Mouse (Mus musculus) liver, embryonic 13.5 days (tissue): ENCODE data around the gene Apbb1. TPM values are rescaled to one million over a fixed set of nuclear protein-coding genes. Genes with fewer than 3 reads are reported as not detected.

ENCODE experiments used
- ATAC-seq: fragments of 200-750 bp; cut with Nextera tagmentation; 2 replicates; pipeline ENCODE4 v1.8.0; 2017; ENCODE audit warnings: low read depth, mild to moderate bottlenecking, moderate number of reproducible peaks, moderate library complexity
- DNase-seq: peaks from one replicate; pipeline ENCODE4 v3.0.0; 2022
- H3K27ac ChIP-seq: fragments of 300-500 bp; sonication (generic); 2 replicates; pipeline ENCODE4 v1.5.1; 2015; ENCODE audit warnings: moderate library complexity, mild to moderate bottlenecking, inconsistent platforms
- H3K27me3 ChIP-seq: fragments of 300-500 bp; sonication (generic); 2 replicates; pipeline ENCODE4 v1.6.1; 2015; ENCODE audit warnings: mild to moderate bottlenecking, inconsistent platforms
- H3K36me3 ChIP-seq: fragments of 300-500 bp; sonication (generic); 2 replicates; pipeline ENCODE4 v1.6.1; 2015; ENCODE audit warnings: mild to moderate bottlenecking, inconsistent platforms
- H3K4me1 ChIP-seq: fragments of 300-500 bp; sonication (generic); replicated peaks from 2 replicates; pipeline ENCODE4 v1.6.1; 2015; ENCODE audit warnings: inconsistent platforms
- H3K4me2 ChIP-seq: fragments of 300-500 bp; sonication (generic); 2 replicates; pipeline ENCODE4 v1.6.1; 2015; ENCODE audit warnings: inconsistent platforms, mild to moderate bottlenecking, moderate library complexity
- H3K4me3 ChIP-seq: fragments of 300-500 bp; sonication (generic); replicated peaks from 2 replicates; pipeline ENCODE4 v1.5.1; 2015; ENCODE audit warnings: mild to moderate bottlenecking, inconsistent platforms
- H3K9ac ChIP-seq: fragments of 300-500 bp; sonication (generic); 2 replicates; pipeline ENCODE4 v1.6.1; 2015; ENCODE audit warnings: mild to moderate bottlenecking, inconsistent platforms
- H3K9me3 ChIP-seq: fragments of 300-500 bp; sonication (generic); replicated peaks from 2 replicates; pipeline ENCODE4 v1.6.1; 2016; ENCODE audit warnings: inconsistent platforms
- WGBS: fragments of 180-500 bp; shearing (Covaris S2); methylation state at CpG from one replicate; pipeline ENCODE4 v1.1.7; 2015; ENCODE audit not compliant: insufficient replicate concordance; 5-methylcytosine and 5-hydroxymethylcytosine counted together
- polyA plus RNA-seq: library from polyadenylated mRNA; unstranded; fragments of >200 nt; fragmentation: Nextera tagmentation; extraction: Ambion mirVana; gene quantifications from 2 replicates; pipeline ENCODE4 v1.2.1, GENCODE M21; 2015

Gene Apbb1
- polyA plus RNA-seq, 1 experiment from 2014 or later: 4.1 TPM

- Histone ChIP-seq H3K27me3 (no peaks in the 10 kb centered on the region), H3K27ac (peak within 1 kb of the TSS; percentile 78), H3K4me1 (peaks cover 33% of the 10 kb centered on the region), H3K36me3 (peaks cover 27% of the 10 kb centered on the region), H3K9me3 (no peaks in the 10 kb centered on the region), H3K4me2 (peak within 1 kb of the TSS; percentile 93), H3K9ac (peak within 1 kb of the TSS; percentile 87), H3K4me3 (peak within 1 kb of the TSS; percentile 68)
- ATAC-seq: peak; percentile 97
- 3% methylated on average over 26 of the region's 26 CpGs for WGBS
- peak; percentile 92 for DNase-seq
Observed at GRCm38 (mm10) chr7:105554212-105554942, 27.1 kb downstream of the Apbb1 start, which contains the start of gene Smpd1. TSS of gene Smpd1 (plus strand) at chr7:105554360.

DNA sequence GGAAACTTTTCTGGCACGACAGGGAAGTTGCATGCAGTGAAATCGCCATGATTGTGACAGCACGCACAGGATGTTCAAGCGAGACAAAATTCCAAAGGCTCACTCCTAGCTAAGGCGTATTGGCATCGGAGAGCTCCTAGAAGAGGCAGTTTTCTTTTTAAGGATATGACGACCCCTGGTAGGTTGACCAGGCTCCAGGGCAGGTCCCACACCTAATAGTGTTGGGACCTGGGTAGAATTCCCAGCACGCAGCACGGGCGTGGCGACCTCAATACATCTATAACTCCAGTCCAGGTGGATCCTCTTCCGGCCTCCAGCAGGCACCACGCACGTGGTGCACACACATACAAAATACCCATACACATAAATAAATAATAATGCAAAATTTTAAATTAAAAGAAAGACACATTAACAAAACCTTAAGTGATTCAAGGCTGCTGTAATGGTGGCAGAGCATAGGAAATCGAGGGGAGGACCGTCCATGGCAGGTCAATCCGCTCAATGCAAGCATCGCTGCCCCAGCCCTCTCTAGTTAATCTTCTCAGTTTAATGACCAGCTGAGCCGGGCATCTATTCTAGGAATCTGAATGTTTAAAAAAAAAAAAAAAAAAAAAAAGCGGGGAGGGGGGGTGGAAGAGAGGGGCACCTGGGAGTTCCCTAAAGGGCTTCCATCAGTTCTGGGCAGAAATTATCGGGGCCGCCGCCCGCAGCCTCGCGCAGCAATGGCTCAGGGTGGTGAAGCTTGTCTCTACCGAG is 27.8 kb downstream of the Apbb1 start:
- ATAC-seq (peak; percentile 3), DNase-seq (no peak)
- 33% methylated on average over 26 of the region's 27 CpGs for WGBS
- H3K4me3 ChIP-seq: peak overlapping the region; percentile 68
- peaks cover 33% of the 10 kb centered on the region for H3K4me1 ChIP-seq
- peak overlapping the region; percentile 61 for H3K27ac ChIP-seq
- peak overlapping the region; percentile 93 for H3K4me2 ChIP-seq
- peaks cover 24% of the 10 kb centered on the region for H3K36me3 ChIP-seq
- H3K9me3 ChIP-seq: no peaks in the 10 kb centered on the region
- peak overlapping the region; percentile 87 for H3K9ac ChIP-seq
- no peaks in the 10 kb centered on the region for H3K27me3 ChIP-seq

DNA sequence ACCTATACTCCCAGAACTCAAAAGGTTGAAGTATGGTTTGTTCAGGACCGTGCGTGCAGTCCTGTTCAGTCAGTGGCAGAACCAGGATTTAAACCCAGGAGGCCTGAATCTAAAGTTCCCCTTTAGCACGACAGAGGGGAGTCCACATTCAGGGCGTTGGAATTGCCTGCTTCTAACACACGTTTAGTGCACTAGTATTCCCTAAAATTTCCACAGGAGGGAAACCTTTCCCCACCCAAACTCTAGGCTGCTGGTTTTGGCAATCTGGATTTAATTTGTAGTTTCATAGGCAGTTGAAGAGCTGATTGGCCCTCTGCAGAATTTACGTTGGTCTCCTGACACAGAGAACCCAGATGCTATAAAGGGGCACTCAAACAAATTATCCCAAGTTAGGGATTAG is 32.4 kb downstream of the Apbb1 start:
- Histone ChIP-seq H3K27ac (no peak overlapping the region), H3K9me3 (no peaks in the 10 kb centered on the region), H3K4me3 (no peak overlapping the region), H3K9ac (no peak overlapping the region), H3K27me3 (no peaks in the 10 kb centered on the region), H3K36me3 (no peaks in the 10 kb centered on the region), H3K4me1 (peaks cover 9% of the 10 kb centered on the region), H3K4me2 (no peak overlapping the region)
- DNase-seq (no peak), ATAC-seq (no peak)
- 39% methylated on average over 6 of the region's 6 CpGs for WGBS

GRCm38 (mm10) chr7:105547970-105548369 is 33.5 kb downstream of the Apbb1 start:
- WGBS: 64% methylated on average over 7 of the region's 7 CpGs
- Histone ChIP-seq H3K4me1 (no peaks in the 10 kb centered on the region), H3K4me3 (no peak overlapping the region), H3K36me3 (no peaks in the 10 kb centered on the region), H3K9me3 (no peaks in the 10 kb centered on the region), H3K27ac (no peak overlapping the region), H3K27me3 (no peaks in the 10 kb centered on the region), H3K9ac (no peak overlapping the region), H3K4me2 (no peak overlapping the region)
- ATAC-seq: no peak
- DNase-seq: no peak

GRCm38 (mm10) chr7:105545986-105546385 is 35.5 kb downstream of the Apbb1 start:
- Histone ChIP-seq H3K27me3 (no peaks in the 10 kb centered on the region), H3K9me3 (no peaks in the 10 kb centered on the region), H3K36me3 (no peaks in the 10 kb centered on the region), H3K4me1 (no peaks in the 10 kb centered on the region), H3K9ac (no peak overlapping the region), H3K27ac (no peak overlapping the region), H3K4me3 (no peak overlapping the region), H3K4me2 (no peak overlapping the region)
- no peak for ATAC-seq
- no peak for DNase-seq
- WGBS: 51% methylated on average over 8 of the region's 8 CpGs

GRCm38 (mm10) chr7:105534162-105534561 is 47.3 kb downstream of the Apbb1 start:
- ATAC-seq (no peak), DNase-seq (no peak)
- H3K27me3 ChIP-seq: no peaks in the 10 kb centered on the region
- H3K4me3 ChIP-seq: no peak overlapping the region
- H3K4me2 ChIP-seq: no peak overlapping the region
- H3K4me1 ChIP-seq: no peaks in the 10 kb centered on the region
- no peaks in the 10 kb centered on the region for H3K36me3 ChIP-seq
- no peak overlapping the region for H3K27ac ChIP-seq
- no peaks in the 10 kb centered on the region for H3K9me3 ChIP-seq
- WGBS: 53% methylated on average over 3 of the region's 3 CpGs
- no peak overlapping the region for H3K9ac ChIP-seq

DNA sequence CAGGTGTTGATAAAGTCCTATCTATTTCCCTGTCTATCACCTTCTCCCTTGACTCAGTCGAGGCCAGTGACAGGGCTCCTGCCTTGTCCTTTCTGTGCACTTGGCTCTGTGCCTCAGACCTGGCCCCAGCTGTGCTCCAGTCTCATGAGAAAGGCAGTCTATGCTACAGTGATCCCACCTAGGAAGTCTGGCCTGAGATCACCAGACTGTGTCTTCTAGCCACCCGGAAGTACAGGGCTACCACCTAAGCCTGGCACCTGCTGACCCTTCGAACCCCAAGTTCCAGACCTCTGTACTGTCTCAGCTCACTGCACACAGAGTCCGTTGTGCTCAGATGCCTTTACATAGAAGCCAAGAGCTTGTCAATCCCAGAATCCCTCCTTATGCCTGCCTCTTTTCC is 53.4 kb downstream of the Apbb1 start:
- H3K4me1 ChIP-seq: no peaks in the 10 kb centered on the region

GRCm38 (mm10) chr7:105527306-105527937 is 54.0 kb downstream of the Apbb1 start:
- DNase-seq (no peak), ATAC-seq (no peak)
- Histone ChIP-seq H3K4me3 (no peak overlapping the region), H3K9ac (no peak overlapping the region), H3K4me1 (no peaks in the 10 kb centered on the region), H3K4me2 (no peak overlapping the region), H3K9me3 (no peaks in the 10 kb centered on the region), H3K27me3 (no peaks in the 10 kb centered on the region), H3K36me3 (no peaks in the 10 kb centered on the region), H3K27ac (no peak overlapping the region)
- 34% methylated on average over 1 of the region's 1 CpGs for WGBS

More for the DNA sequence above, 53.4 kb downstream of the Apbb1 start:
- H3K9me3 ChIP-seq: no peaks in the 10 kb centered on the region
- 0 out of 2 replicates have a peak, but pooled peaks have one; percentile 18 for ATAC-seq
- H3K4me3 ChIP-seq: no peak overlapping the region
- no peak overlapping the region for H3K27ac ChIP-seq
- H3K4me2 ChIP-seq: no peak overlapping the region
- no peaks in the 10 kb centered on the region for H3K27me3 ChIP-seq
- no peaks in the 10 kb centered on the region for H3K36me3 ChIP-seq
- DNase-seq: no peak
- no peak overlapping the region for H3K9ac ChIP-seq
- 58% methylated on average over 4 of the region's 4 CpGs for WGBS

- no peak overlapping the region for H3K9ac ChIP-seq
- WGBS: 53% methylated on average over 2 of the region's 2 CpGs
- H3K4me3 ChIP-seq: no peak overlapping the region
- H3K4me2 ChIP-seq: no peak overlapping the region
- no peaks in the 10 kb centered on the region for H3K4me1 ChIP-seq
- no peaks in the 10 kb centered on the region for H3K9me3 ChIP-seq
- DNase-seq (no peak), ATAC-seq (no peak)
- no peak overlapping the region for H3K27ac ChIP-seq
- no peaks in the 10 kb centered on the region for H3K27me3 ChIP-seq
- H3K36me3 ChIP-seq: no peaks in the 10 kb centered on the region
Observed at GRCm38 (mm10) chr7:105524222-105524621, 57.2 kb downstream of the Apbb1 start.

DNA sequence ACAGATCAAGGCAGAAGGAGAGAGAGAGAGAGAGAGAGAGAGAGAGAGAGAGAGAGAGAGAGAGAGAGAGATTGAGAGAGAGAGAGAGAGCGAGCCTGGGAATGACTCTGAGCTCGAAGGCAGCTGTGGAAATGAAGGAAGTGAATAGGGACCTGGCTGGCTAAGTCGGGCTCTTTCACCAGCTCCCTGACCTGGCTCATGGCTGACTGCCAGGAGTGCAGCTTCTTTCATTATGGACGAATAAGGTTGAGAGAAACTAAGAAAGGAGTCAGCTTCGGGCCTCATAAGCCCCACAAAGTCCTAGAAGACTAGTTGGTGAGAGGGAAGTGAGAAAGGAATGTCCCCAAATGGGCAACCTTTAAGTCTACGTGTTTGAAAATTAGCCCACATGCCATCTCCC is 61.3 kb downstream of the Apbb1 start:
- DNase-seq (no peak), ATAC-seq (no peak)
- Histone ChIP-seq H3K9me3 (no peaks in the 10 kb centered on the region), H3K4me3 (no peak overlapping the region), H3K27me3 (no peaks in the 10 kb centered on the region), H3K4me2 (no peak overlapping the region), H3K36me3 (no peaks in the 10 kb centered on the region), H3K4me1 (no peaks in the 10 kb centered on the region), H3K27ac (no peak overlapping the region), H3K9ac (no peak overlapping the region)
- 44% methylated on average over 6 of the region's 6 CpGs for WGBS

- no peak overlapping the region for H3K27ac ChIP-seq
- no peaks in the 10 kb centered on the region for H3K4me1 ChIP-seq
- ATAC-seq (no peak), DNase-seq (no peak)
- WGBS: 48% methylated on average over 2 of the region's 2 CpGs
- no peak overlapping the region for H3K4me3 ChIP-seq
- H3K27me3 ChIP-seq: no peaks in the 10 kb centered on the region
- no peaks in the 10 kb centered on the region for H3K36me3 ChIP-seq
- no peak overlapping the region for H3K9ac ChIP-seq
- no peak overlapping the region for H3K4me2 ChIP-seq
- no peaks in the 10 kb centered on the region for H3K9me3 ChIP-seq
Observed at GRCm38 (mm10) chr7:105519771-105520170, 61.7 kb downstream of the Apbb1 start.
